Mouse (Mus musculus): ENCODE data around the gene H2-DMa. TPM values are rescaled to one million over a fixed set of nuclear protein-coding genes. Genes with fewer than 3 reads are reported as not detected.

H2-DMa gene
- polyA plus RNA-seq (2017; shearing (Covaris generic)), result 100 to 1,000 TPM in 1 of 2 experiments, 10 to 100 TPM in 1; 99.4 to 105 TPM

DNA sequence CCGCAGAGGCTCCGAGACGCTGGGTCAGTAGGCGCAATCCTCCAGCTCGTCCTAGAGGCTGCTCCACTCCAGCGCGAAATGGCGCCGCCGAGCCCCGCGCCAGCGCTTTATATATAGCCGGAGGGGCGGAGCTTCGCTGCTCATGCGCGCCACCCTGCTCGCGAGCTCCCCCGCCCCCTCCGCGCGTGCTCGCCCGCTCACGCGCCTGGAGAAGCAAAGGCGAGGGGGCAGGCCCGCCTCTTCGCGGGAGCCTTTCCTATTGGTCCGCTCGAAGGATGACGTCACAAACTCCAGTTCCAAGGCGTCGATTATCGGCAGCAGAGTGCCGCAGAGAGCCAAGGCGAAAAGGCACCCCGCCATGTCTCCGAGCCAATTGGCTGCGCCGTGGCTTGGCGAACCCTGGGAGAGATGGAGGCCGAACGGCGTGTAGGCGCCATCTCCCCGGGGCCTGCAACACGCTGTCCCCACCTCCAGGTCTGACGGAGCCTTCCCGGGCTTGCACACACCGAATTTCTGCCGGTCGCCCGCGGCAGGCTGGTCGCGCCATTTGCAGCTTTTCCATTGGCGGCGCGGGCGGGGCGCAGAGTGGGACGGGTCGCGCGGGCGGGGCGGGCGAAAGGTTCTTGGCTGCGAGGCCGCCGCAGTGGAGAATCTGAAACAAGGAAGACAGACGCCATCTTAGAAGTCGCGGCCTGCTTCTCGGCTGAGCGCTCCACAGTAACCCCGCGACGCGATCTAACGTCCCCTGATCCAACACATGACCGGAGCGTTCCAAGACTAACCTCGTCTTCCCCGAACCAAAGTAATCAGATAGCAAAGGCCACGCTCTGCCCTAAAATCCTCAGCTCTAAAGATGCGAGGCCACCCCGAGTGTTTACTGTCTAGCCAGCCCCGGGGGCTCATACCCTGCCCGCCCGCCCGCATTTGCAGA is at the start of gene H2-DMa:
TSS of gene H2-DMa (plus strand) at position 293 of the 931 bp plus-strand sequence.

DNA sequence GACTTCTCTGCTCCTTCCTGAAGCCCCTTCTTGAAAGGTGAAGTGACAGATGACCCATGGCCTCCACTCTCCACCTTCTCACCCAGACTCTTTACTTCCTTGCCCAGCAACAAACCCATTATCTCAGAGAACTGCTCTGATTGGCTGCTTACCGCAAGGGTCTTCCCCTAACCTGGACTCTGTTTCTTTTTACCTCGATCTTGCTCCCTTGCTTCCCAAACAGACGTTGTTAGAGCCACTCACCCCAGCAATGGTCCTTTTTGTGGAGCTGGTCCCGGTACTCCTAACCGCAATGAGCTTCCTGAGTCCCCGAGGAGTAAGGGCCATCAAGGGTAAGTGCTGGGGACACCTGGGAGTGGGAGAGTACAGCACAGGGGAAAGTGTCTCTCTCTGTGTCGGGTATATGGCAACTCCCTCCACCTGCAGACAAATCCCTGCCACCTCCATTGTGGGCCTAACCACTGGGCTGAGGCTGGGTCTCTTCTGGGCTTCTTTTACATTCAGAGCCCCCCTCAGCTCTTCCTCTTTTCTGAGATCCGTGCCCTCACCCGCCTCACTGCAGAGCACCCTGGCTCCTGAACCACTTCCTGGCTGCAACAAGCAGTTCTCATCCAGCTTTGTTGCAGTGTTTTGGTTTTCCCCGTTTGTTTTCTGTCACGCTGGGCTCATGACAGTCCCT is 27.0 kb upstream of the H2-DMa start, which contains the start of gene H2-Oa:
TSS of gene H2-Oa (plus strand) at position 144 of the 679 bp plus-strand sequence.

GRCm38 (mm10) chr17:34122188-34122984 is 3.0 kb downstream of the H2-DMa start, which contains the start of gene Brd2:
Brd2 (minus strand) TSS chr17:34122634.

DNA sequence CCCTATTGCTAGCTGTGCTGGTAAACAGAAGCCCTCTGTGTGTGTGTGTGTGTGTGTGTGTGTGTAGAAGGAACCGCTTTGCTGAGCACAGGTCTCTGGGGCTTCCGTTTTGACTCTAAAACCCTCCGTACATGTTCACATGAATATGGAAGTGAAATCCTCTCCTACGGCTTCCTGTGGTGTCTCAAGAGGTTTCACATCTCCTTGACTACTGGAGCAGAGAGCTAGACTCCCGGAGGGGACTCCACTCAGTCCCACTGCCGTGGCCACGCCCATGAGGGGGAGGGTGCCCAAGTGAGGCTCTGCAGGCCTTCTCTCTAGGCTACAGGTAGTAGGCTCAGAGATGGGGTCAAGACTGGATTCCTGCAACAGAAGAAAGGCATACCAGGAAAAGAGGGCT is 23.7 kb downstream of the H2-DMa start, which contains the start of gene H2-DMb2:
TSS of gene H2-DMb2 (plus strand) at position 275 of the 400 bp plus-strand sequence.

GRCm38 (mm10) chr17:34152923-34153322 is 33.6 kb downstream of the H2-DMa start, which contains the start of gene H2-DMb1:
H2-DMb1 (plus strand) TSS chr17:34153072.

DNA sequence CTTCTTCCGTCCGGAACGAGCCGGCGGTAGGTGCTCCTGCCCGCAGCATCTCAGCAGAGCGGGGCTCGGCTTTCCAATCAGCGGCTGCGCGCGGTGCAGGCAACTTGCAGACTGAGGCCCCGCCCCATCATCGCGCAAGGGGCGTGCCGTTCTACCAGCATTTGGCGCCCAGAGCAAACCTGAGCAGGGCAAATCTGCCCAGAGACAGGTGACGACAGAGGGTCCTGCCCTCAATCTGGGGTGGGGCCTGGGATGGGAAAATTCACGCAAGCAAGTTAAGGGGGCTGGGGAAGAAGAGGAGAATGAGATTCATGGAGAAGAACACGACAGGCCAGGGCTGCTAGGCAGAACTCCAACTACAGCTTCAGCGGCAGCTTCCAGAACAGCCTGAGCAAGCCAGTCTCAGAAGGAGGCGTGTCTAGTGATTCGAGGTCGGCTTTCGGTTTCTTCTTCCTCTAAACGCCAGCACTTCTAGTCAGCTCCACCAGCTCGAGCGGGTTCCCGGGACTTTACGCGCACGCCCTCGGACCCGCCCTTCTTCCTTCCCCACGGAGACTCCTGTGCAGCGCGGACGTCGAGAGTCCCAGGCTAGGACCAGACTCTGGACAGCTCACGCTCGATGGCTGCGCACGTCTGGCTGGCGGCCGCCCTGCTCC is 68.0 kb downstream of the H2-DMa start, which contains the start of the genes Tap1 and Psmb9:
TSS of gene Tap1 (plus strand) at position 293 of the 656 bp plus-strand sequence.
TSS of gene Psmb9 (minus strand) at position 504 of the 656 bp plus-strand sequence.

Other genes with a start within 250 kb of the H2-DMa start
- gene Gm7029, start 245.7 kb upstream of the H2-DMa start, polyA plus RNA-seq (2017; shearing (Covaris generic)), result not detected
- gene Kifc1, start 228.9 kb upstream of the H2-DMa start, polyA plus RNA-seq (2017; shearing (Covaris generic)), result 1 to 10 TPM; 5.4 to 5.9 TPM
- 1 to 10 TPM; 2.7 to 8.0 TPM for gene Platr17, start 214.4 kb upstream of the H2-DMa start, polyA plus RNA-seq (2017; shearing (Covaris generic))
- 100 to 1,000 TPM in 1 of 2 experiments, 10 to 100 TPM in 1; 88.4 to 128 TPM for gene Daxx, start 210.1 kb upstream of the H2-DMa start, polyA plus RNA-seq (2017; shearing (Covaris generic))
- gene Tapbp, start 203.6 kb upstream of the H2-DMa start, polyA plus RNA-seq (2017; shearing (Covaris generic)), result 100 to 1,000 TPM; 609 to 631 TPM
- 10 to 100 TPM; 19.7 to 30.0 TPM for gene Zbtb22, start 203.6 kb upstream of the H2-DMa start, polyA plus RNA-seq (2017; shearing (Covaris generic))
- 100 to 1,000 TPM; 129 to 170 TPM for gene Rgl2, start 190.0 kb upstream of the H2-DMa start, polyA plus RNA-seq (2017; shearing (Covaris generic))
- gene Pfdn6, start 179.2 kb upstream of the H2-DMa start, polyA plus RNA-seq (2017; shearing (Covaris generic)), result 100 to 1,000 TPM; 132 to 142 TPM
- gene Wdr46, start 178.9 kb upstream of the H2-DMa start, polyA plus RNA-seq (2017; shearing (Covaris generic)), result 10 to 100 TPM; 59.2 to 75.0 TPM
- gene B3galt4, start 168.1 kb upstream of the H2-DMa start, polyA plus RNA-seq (2017; shearing (Covaris generic)), result 10 to 100 TPM; 21.9 to 44.0 TPM
- gene Vps52, start 163.7 kb upstream of the H2-DMa start, polyA plus RNA-seq (2017; shearing (Covaris generic)), result 10 to 100 TPM; 69.7 to 81.8 TPM
- 1,000 to 10,000 TPM; 1,990 to 2,168 TPM for gene Rps18, start 163.5 kb upstream of the H2-DMa start, polyA plus RNA-seq (2017; shearing (Covaris generic))
- over 10,000 TPM; 12,130 to 12,778 TPM for gene H2-K1, start 119.2 kb upstream of the H2-DMa start, polyA plus RNA-seq (2017; shearing (Covaris generic))
- 10 to 100 TPM; 35.6 to 38.2 TPM for gene Ring1, start 94.9 kb upstream of the H2-DMa start, polyA plus RNA-seq (2017; shearing (Covaris generic))
- gene H2-Ke6, start 91.5 kb upstream of the H2-DMa start, polyA plus RNA-seq (2017; shearing (Covaris generic)), result 100 to 1,000 TPM; 289 to 375 TPM
- gene Slc39a7, start 87.9 kb upstream of the H2-DMa start, polyA plus RNA-seq (2017; shearing (Covaris generic)), result 100 to 1,000 TPM in 1 of 2 experiments, 10 to 100 TPM in 1; 96.5 to 149 TPM
- gene Rxrb, start 87.7 kb upstream of the H2-DMa start, polyA plus RNA-seq (2017; shearing (Covaris generic)), result 10 to 100 TPM; 66.1 to 98.3 TPM
- 1 to 10 TPM in 1 of 2 experiments, under 1 TPM in 1; 0.72 to 3.2 TPM for gene Col11a2, start 80.1 kb upstream of the H2-DMa start, polyA plus RNA-seq (2017; shearing (Covaris generic))
- 10 to 100 TPM; 31.7 to 45.1 TPM for gene H2-Oa, start 27.2 kb upstream of the H2-DMa start, polyA plus RNA-seq (2017; shearing (Covaris generic))
- 100 to 1,000 TPM; 199 to 255 TPM for gene Brd2, start 3.1 kb downstream of the H2-DMa start, polyA plus RNA-seq (2017; shearing (Covaris generic))
- 10 to 100 TPM; 11.6 to 22.4 TPM for gene H2-DMb2, start 23.8 kb downstream of the H2-DMa start, polyA plus RNA-seq (2017; shearing (Covaris generic))
- 10 to 100 TPM in 1 of 2 experiments, 1 to 10 TPM in 1; 2.8 to 12.1 TPM for gene H2-DMb1, start 33.5 kb downstream of the H2-DMa start, polyA plus RNA-seq (2017; shearing (Covaris generic))
- gene Tap1, start 68.0 kb downstream of the H2-DMa start, polyA plus RNA-seq (2017; shearing (Covaris generic)), result 100 to 1,000 TPM; 379 to 418 TPM
- 100 to 1,000 TPM; 443 to 527 TPM for gene Psmb9, start 68.2 kb downstream of the H2-DMa start, polyA plus RNA-seq (2017; shearing (Covaris generic))
- 1,000 to 10,000 TPM; 1,068 to 1,232 TPM for gene Psmb8, start 78.2 kb downstream of the H2-DMa start, polyA plus RNA-seq (2017; shearing (Covaris generic))
- 100 to 1,000 TPM; 330 to 339 TPM for gene Tap2, start 84.0 kb downstream of the H2-DMa start, polyA plus RNA-seq (2017; shearing (Covaris generic))
- 10 to 100 TPM; 69.7 to 70.8 TPM for gene H2-Ob, start 119.4 kb downstream of the H2-DMa start, polyA plus RNA-seq (2017; shearing (Covaris generic))
- gene H2-Ab1, start 138.1 kb downstream of the H2-DMa start, polyA plus RNA-seq (2017; shearing (Covaris generic)), result 100 to 1,000 TPM in 1 of 2 experiments, 10 to 100 TPM in 1; 49.6 to 150 TPM
- gene H2-Aa, start 168.3 kb downstream of the H2-DMa start, polyA plus RNA-seq (2017; shearing (Covaris generic)), result 10 to 100 TPM; 40.3 to 86.4 TPM
- gene H2-Eb1, start 186.3 kb downstream of the H2-DMa start, polyA plus RNA-seq (2017; shearing (Covaris generic)), result 10 to 100 TPM; 26.8 to 67.1 TPM
- gene H2-Eb2, start 206.1 kb downstream of the H2-DMa start, polyA plus RNA-seq (2017; shearing (Covaris generic)), result 1 to 10 TPM in 1 of 2 experiments, under 1 TPM in 1; 0.42 to 1.3 TPM
- gene Btnl2, start 235.3 kb downstream of the H2-DMa start, polyA plus RNA-seq (2017; shearing (Covaris generic)), result under 1 TPM; 0.43 to 0.46 TPM